Mouse (Mus musculus): ENCODE measurements around the gene Caskin2. TPM values are rescaled to one million over a fixed set of nuclear protein-coding genes. Genes with fewer than 3 reads are reported as not detected.

Caskin2 gene
- polyA plus RNA-seq, 1 experiment from 2014 or later: 11.2 TPM

DNA sequence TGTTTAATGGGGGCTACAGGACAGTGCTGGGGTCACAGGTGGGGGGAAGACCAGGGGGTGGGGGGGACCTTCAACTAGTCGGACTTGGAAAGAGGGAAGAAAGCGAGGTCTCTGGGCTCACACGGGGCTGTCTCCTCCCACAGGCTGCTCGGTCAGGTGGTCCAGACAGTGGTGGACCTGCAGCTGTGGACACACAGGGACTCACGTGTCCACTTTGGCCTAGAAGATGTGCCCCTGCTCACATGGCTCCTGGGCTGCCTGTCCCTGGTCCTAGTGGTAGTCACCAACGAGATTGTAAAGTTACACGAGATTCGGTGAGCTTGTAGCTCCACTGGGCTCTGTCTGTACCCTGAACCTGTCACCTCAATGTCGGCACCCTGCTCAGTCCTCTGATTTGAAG, 15.8 kb downstream of the Caskin2 start:
- no peak overlapping the region for H3K9ac ChIP-seq (ENCODE audit: low read depth, low read length)
- H3K27me3 ChIP-seq (replicated peaks; ENCODE audit: control insufficient read depth, insufficient read depth, low read length): no peaks in the 10 kb centered on the region
- peaks cover 41% of the 10 kb centered on the region for H3K36me3 ChIP-seq (ENCODE audit: control insufficient read depth, insufficient read depth, low read length)
- no peaks in the 10 kb centered on the region for H3K4me1 ChIP-seq (ENCODE audit: control insufficient read depth, insufficient read depth, low read length)
- ATAC-seq: no peak
- H3K27ac ChIP-seq (ENCODE audit: low read length): no peak overlapping the region
- no peak overlapping the region for H3K4me3 ChIP-seq (ENCODE audit: low read length)
- no peak overlapping the region for H3K4me2 ChIP-seq (ENCODE audit: low read depth, low read length)
- H3K9me3 ChIP-seq (ENCODE audit: control insufficient read depth, low read length): no peaks in the 10 kb centered on the region
- WGBS: 75% methylated on average over 9 of the region's 9 CpGs

GRCm38 (mm10) chr11:115796898-115797297, 16.5 kb downstream of the Caskin2 start:
- whole genome bisulfite sequencing: 79% methylated on average over 15 of the region's 15 CpGs
- H3K9me3 ChIP-seq (ENCODE audit: control insufficient read depth, low read length): no peaks in the 10 kb centered on the region
- H3K4me1 ChIP-seq (ENCODE audit: control insufficient read depth, insufficient read depth, low read length): no peaks in the 10 kb centered on the region
- H3K9ac ChIP-seq (ENCODE audit: low read depth, low read length): no peak overlapping the region
- H3K27me3 ChIP-seq (replicated peaks; ENCODE audit: control insufficient read depth, insufficient read depth, low read length): no peaks in the 10 kb centered on the region
- H3K36me3 ChIP-seq (ENCODE audit: control insufficient read depth, insufficient read depth, low read length): peaks cover 43% of the 10 kb centered on the region
- ATAC-seq: no peak
- no peak overlapping the region for H3K4me2 ChIP-seq (ENCODE audit: low read depth, low read length)
- no peak overlapping the region for H3K4me3 ChIP-seq (ENCODE audit: low read length)
- no peak overlapping the region for H3K27ac ChIP-seq (ENCODE audit: low read length)

DNA sequence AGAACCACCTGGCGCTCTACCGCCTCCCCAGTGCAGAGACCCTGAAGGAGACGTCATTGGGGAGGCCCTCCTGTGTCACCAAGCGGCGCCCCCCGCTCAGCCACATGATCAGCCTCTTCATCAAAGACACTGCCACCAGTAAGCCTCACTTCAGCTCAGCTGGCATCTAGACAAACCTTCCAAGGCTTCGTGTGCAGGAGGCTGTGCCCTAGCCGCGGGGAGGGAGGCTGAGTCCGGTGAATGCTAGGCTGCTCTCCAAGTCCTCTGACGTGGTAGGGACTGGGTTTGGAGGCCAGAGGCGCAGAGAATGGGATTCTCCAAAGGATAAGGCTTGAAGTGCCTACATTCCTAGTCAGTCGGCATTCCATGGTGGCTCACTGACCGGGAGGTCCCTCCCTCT, 21.1 kb downstream of the Caskin2 start:
- no peaks in the 10 kb centered on the region for H3K27me3 ChIP-seq (replicated peaks; ENCODE audit: control insufficient read depth, insufficient read depth, low read length)
- no peaks in the 10 kb centered on the region for H3K9me3 ChIP-seq (ENCODE audit: control insufficient read depth, low read length)
- no peaks in the 10 kb centered on the region for H3K4me1 ChIP-seq (ENCODE audit: control insufficient read depth, insufficient read depth, low read length)
- H3K9ac ChIP-seq (ENCODE audit: low read depth, low read length): no peak overlapping the region
- peaks cover 25% of the 10 kb centered on the region for H3K36me3 ChIP-seq (ENCODE audit: control insufficient read depth, insufficient read depth, low read length)
- WGBS: 84% methylated on average over 14 of the region's 14 CpGs
- H3K4me3 ChIP-seq (ENCODE audit: low read length): no peak overlapping the region
- H3K27ac ChIP-seq (ENCODE audit: low read length): no peak overlapping the region
- no peak for ATAC-seq
- H3K4me2 ChIP-seq (ENCODE audit: low read depth, low read length): no peak overlapping the region

- Histone ChIP-seq H3K36me3 (ENCODE audit: control insufficient read depth, insufficient read depth, low read length) (peaks cover 25% of the 10 kb centered on the region), H3K4me3 (ENCODE audit: low read length) (no peak overlapping the region), H3K27ac (ENCODE audit: low read length) (no peak overlapping the region), H3K9ac (ENCODE audit: low read depth, low read length) (no peak overlapping the region), H3K9me3 (ENCODE audit: control insufficient read depth, low read length) (no peaks in the 10 kb centered on the region), H3K4me1 (ENCODE audit: control insufficient read depth, insufficient read depth, low read length) (no peaks in the 10 kb centered on the region), H3K27me3 (replicated peaks; ENCODE audit: control insufficient read depth, insufficient read depth, low read length) (no peaks in the 10 kb centered on the region), H3K4me2 (ENCODE audit: low read depth, low read length) (no peak overlapping the region)
- WGBS: 94% methylated on average over 16 of the region's 16 CpGs
- ATAC-seq: no peak
Measured at GRCm38 (mm10) chr11:115791919-115792318, 21.5 kb downstream of the Caskin2 start.

DNA sequence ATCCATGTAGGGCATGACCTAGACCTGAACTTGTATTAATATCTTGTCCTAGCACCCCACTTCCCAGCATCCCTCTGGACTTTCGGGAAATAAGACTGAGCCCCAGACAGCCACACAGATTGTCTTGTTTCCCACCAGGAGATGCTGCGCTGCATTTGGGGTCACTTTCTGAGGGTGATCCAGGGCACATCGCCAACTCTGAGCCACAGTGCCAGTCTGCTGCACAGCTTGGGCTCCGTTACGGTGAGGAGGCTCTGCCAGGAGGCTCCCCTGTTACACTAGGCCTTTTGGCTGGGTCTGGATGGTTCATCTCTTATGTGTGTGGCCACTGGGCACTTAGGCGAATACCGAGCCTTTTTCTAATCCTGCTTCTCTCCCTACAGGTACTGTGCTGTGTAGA, 23.7 kb downstream of the Caskin2 start:
- H3K4me3 ChIP-seq (ENCODE audit: low read length): no peak overlapping the region
- peaks cover 18% of the 10 kb centered on the region for H3K36me3 ChIP-seq (ENCODE audit: control insufficient read depth, insufficient read depth, low read length)
- H3K27me3 ChIP-seq (replicated peaks; ENCODE audit: control insufficient read depth, insufficient read depth, low read length): no peaks in the 10 kb centered on the region
- WGBS: 95% methylated on average over 7 of the region's 7 CpGs
- no peak overlapping the region for H3K9ac ChIP-seq (ENCODE audit: low read depth, low read length)
- H3K9me3 ChIP-seq (ENCODE audit: control insufficient read depth, low read length): no peaks in the 10 kb centered on the region
- no peak for ATAC-seq
- no peak overlapping the region for H3K4me2 ChIP-seq (ENCODE audit: low read depth, low read length)
- H3K27ac ChIP-seq (ENCODE audit: low read length): no peak overlapping the region
- no peaks in the 10 kb centered on the region; the same call in 1 of the 2 replicates for H3K4me1 ChIP-seq (ENCODE audit: control insufficient read depth, insufficient read depth, low read length)

DNA sequence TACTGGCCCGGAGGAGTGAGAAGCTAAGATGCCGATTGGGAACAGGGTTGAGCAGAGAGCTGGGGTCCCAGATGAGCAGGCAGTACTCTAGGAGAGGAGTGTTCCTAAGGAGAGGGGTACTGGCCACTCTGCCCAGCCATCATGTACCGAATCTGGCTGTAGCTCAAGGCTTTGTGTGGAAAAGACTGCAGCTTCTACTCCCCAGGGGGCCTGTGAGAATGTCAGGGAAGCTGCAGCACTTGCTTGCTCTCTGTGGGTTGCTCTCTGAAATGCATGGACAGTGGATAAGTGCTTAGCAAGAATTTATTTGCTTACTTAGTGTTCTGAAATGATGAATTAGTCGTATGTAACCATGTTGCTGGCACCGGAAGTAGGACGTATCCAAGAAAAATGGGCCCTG, 27.0 kb downstream of the Caskin2 start:
- no peak overlapping the region for H3K4me2 ChIP-seq (ENCODE audit: low read depth, low read length)
- no peaks in the 10 kb centered on the region for H3K27me3 ChIP-seq (replicated peaks; ENCODE audit: control insufficient read depth, insufficient read depth, low read length)
- H3K9ac ChIP-seq (ENCODE audit: low read depth, low read length): no peak overlapping the region
- no peaks in the 10 kb centered on the region; the same call in 1 of the 2 replicates for H3K4me1 ChIP-seq (ENCODE audit: control insufficient read depth, insufficient read depth, low read length)
- peaks cover 2% of the 10 kb centered on the region; the same call in 1 of the 2 replicates for H3K36me3 ChIP-seq (ENCODE audit: control insufficient read depth, insufficient read depth, low read length)
- 76% methylated on average over 6 of the region's 6 CpGs for WGBS
- ATAC-seq: no peak
- H3K9me3 ChIP-seq (ENCODE audit: control insufficient read depth, low read length): no peaks in the 10 kb centered on the region
- no peak overlapping the region for H3K27ac ChIP-seq (ENCODE audit: low read length)
- H3K4me3 ChIP-seq (ENCODE audit: low read length): no peak overlapping the region

DNA sequence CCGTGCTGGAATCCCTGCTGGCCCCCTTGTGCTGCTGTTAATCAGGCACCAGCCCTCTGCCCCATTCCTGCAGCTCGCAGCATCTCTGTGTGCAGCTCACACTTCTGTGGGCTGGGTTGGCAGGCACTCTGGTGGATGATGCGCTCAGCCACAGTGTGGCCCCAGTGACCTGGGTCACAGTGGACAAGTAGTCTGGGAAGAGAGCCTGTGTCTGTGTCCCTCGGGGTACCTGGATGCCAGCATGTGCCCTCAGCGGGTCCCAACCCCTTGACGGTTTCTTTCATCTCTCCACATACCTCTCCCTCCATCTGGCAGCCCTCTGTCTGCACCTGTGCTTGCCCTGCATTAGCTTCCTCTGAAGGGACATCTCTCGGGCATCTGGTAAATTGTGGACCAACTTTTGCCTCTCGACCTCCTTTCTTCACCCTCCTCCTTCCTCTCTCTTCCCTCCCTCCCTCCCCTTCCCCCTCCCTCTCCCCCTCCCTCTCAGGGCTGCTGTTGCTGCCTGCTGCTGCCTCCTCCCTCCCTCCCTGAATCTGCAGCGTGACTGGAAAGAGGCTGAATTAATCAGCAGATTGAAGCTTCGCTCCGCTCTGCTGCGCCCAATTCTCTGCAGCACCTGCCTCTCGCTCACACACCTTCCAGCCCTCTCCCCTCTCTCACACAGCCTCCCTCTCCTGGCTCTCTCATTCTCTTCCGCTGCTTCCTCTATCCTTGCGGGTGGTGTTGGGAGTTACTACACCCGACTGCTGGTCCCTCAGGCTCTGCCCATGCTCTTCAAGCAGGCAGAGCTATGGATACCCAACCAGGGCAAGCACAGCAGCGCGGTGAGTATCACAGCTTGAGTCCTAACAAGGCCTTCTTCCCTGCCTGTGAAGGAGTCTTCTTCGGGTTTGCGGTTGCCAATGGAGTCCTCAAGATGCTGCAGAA, 33.0 kb downstream of the Caskin2 start:
- Histone ChIP-seq H3K9ac (ENCODE audit: low read depth, low read length) (peak overlapping the region; percentile 21), H3K4me1 (ENCODE audit: control insufficient read depth, insufficient read depth, low read length) (peaks cover 39% of the 10 kb centered on the region), H3K36me3 (ENCODE audit: control insufficient read depth, insufficient read depth, low read length) (no peaks in the 10 kb centered on the region), H3K4me2 (ENCODE audit: low read depth, low read length) (no peak overlapping the region; the same call in 1 of the 2 replicates), H3K9me3 (ENCODE audit: control insufficient read depth, low read length) (no peaks in the 10 kb centered on the region), H3K4me3 (ENCODE audit: low read length) (no peak overlapping the region), H3K27ac (ENCODE audit: low read length) (peak overlapping the region; percentile 87), H3K27me3 (replicated peaks; ENCODE audit: control insufficient read depth, insufficient read depth, low read length) (no peaks in the 10 kb centered on the region)
- 37% methylated on average over 20 of the region's 20 CpGs for WGBS
- no peak for ATAC-seq

DNA sequence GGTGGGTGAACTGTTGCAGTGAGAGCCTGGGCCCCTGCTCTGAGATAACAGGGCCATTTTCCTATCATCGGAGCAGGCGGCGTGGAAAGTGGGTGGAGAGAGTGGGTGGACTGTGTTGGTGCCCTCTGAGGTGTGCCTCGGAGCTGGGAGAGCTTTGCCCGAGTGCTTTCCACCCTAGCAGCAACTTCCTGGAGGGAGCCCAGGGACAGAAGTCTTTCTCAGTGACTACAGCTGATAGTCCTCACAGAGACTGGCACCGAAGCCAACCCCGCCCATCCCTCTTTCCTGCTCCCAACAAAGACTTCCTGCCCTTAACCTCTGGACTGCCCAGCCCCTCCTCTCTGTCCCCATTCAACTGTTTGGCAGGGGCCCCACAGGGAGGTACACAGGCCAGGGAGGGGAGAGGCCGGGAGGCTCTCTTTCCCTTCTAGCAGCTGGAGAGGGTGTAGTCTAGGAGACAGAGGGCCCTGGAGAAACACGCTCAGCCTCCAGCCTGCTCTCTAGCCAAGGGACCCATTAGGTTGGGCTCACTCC, 34.3 kb downstream of the Caskin2 start:
- no peaks in the 10 kb centered on the region for H3K27me3 ChIP-seq (replicated peaks; ENCODE audit: control insufficient read depth, insufficient read depth, low read length)
- no peak overlapping the region for H3K4me3 ChIP-seq (ENCODE audit: low read length)
- 6% methylated on average over 9 of the region's 9 CpGs for WGBS
- peak; percentile 98 for ATAC-seq
- H3K36me3 ChIP-seq (ENCODE audit: control insufficient read depth, insufficient read depth, low read length): no peaks in the 10 kb centered on the region
- H3K4me1 ChIP-seq (ENCODE audit: control insufficient read depth, insufficient read depth, low read length): peaks cover 40% of the 10 kb centered on the region
- peak overlapping the region; percentile 3 for H3K9ac ChIP-seq (ENCODE audit: low read depth, low read length)
- no peaks in the 10 kb centered on the region for H3K9me3 ChIP-seq (ENCODE audit: control insufficient read depth, low read length)
- H3K4me2 ChIP-seq (ENCODE audit: low read depth, low read length): peak overlapping the region; percentile 30
- peak overlapping the region; percentile 87 for H3K27ac ChIP-seq (ENCODE audit: low read length)

DNA sequence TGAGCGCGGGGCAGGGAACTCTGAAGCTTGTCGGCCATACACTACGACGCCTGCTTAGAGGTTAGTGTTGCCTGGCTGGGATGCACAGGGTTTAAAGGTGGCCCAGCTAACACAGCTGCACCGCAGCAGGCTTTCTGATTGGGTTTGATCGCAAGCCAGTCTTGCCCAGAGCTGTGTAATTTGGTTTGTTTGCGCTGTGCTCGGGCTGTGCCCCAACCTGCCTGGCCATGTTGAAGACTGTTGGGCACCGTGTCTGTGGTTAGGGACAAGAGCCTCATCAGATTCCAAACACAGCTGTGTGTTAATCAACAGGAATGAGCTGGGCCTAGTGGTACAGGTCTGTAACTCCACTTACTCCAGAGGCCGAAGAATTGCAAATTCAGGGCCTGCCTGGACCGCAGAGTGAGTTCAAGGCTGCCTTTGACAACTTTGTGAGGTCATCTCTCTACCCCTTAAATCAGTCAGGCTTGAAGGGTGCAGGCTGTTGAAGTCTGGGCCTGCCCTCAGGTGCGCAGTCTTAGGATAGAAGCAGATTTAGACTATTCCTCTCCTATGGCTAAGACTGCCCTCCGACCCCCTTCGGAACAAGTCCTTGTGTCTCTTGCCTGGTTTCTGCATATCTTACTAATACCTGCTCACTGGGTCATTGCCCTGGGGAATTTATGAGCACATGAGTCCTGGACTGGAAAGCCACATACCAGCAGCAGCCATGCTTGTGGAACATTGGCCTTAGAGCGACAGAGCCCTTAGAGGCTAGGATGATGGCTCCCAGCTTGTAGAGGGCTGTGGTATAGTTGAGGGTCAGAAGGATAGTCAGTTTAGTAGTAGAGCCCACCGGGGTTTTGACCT, 35.7 kb downstream of the Caskin2 start:
- no peaks in the 10 kb centered on the region for H3K36me3 ChIP-seq (ENCODE audit: control insufficient read depth, insufficient read depth, low read length)
- no peaks in the 10 kb centered on the region for H3K27me3 ChIP-seq (replicated peaks; ENCODE audit: control insufficient read depth, insufficient read depth, low read length)
- H3K9me3 ChIP-seq (ENCODE audit: control insufficient read depth, low read length): no peaks in the 10 kb centered on the region
- H3K4me3 ChIP-seq (ENCODE audit: low read length): no peak overlapping the region
- H3K4me2 ChIP-seq (ENCODE audit: low read depth, low read length): no peak overlapping the region
- 79% methylated on average over 17 of the region's 17 CpGs for WGBS
- no peak for ATAC-seq
- H3K27ac ChIP-seq (ENCODE audit: low read length): no peak overlapping the region
- H3K4me1 ChIP-seq (ENCODE audit: control insufficient read depth, insufficient read depth, low read length): peaks cover 40% of the 10 kb centered on the region
- H3K9ac ChIP-seq (ENCODE audit: low read depth, low read length): no peak overlapping the region

Data from intestine, embryonic 16.5 days (tissue).